Mouse (Mus musculus) liver, embryonic 16.5 days (tissue): ENCODE measurements at regions not wholly inside any gene's neighbourhood (a gene's known extent, or its start where the extent isn't known, plus 50 kb on each side); places are given as distances from the start of the nearest gene placed in this dataset.
A peak's percentile ranks its signal among the peaks of the same experiment; 100 is the strongest.
"Not testable (repeated sequence)": the region's sequence is repeated elsewhere in the genome, so short reads cannot be mapped to it uniquely, and the experiment has no call there.

Experiments
- ATAC-seq: fragments of 200-750 bp; cut with Nextera tagmentation; 2 replicates; pipeline ENCODE4 v1.8.0; 2017; ENCODE audit warnings: low read depth, mild to moderate bottlenecking, moderate number of reproducible peaks, moderate library complexity
- H3K27ac ChIP-seq: fragments of 300-500 bp; sonication (generic); 2 replicates; pipeline ENCODE4 v1.5.1; 2014; ENCODE audit warnings: mild to moderate bottlenecking, low read length
- H3K27me3 ChIP-seq: fragments of 300-500 bp; sonication (generic); 2 replicates; pipeline ENCODE4 v1.6.1; 2014; ENCODE audit warnings: low read depth, low read length, mixed read lengths; ENCODE audit not compliant: control insufficient read depth, insufficient read depth
- H3K36me3 ChIP-seq: fragments of 300-500 bp; sonication (generic); 2 replicates; pipeline ENCODE4 v1.6.1; 2014; ENCODE audit warnings: mild to moderate bottlenecking; ENCODE audit not compliant: control insufficient read depth, insufficient read depth
- H3K4me1 ChIP-seq: fragments of 300-500 bp; sonication (generic); 2 replicates; pipeline ENCODE4 v1.6.1; 2014; ENCODE audit warnings: low read depth, low read length, mixed read lengths; ENCODE audit not compliant: control insufficient read depth
- H3K4me2 ChIP-seq: fragments of 300-500 bp; sonication (generic); 2 replicates; pipeline ENCODE4 v1.6.1; 2014; ENCODE audit warnings: low read depth, low read length, mixed read lengths
- H3K4me3 ChIP-seq: fragments of 300-500 bp; sonication (generic); 2 replicates; pipeline ENCODE4 v1.5.1; 2014; ENCODE audit warnings: low read depth, mild to moderate bottlenecking, low read length
- H3K9ac ChIP-seq: fragments of 300-500 bp; sonication (generic); 2 replicates; pipeline ENCODE4 v1.6.1; 2014; ENCODE audit warnings: low read depth, low read length
- H3K9me3 ChIP-seq: fragments of 300-500 bp; sonication (generic); replicated peaks from 2 replicates; pipeline ENCODE4 v1.6.1; 2016; ENCODE audit warnings: low read length; ENCODE audit not compliant: control insufficient read depth
- WGBS: fragments of 180-500 bp; shearing (Covaris S2); extraction: QIAGEN DNeasy Blood & Tissue Kit; methylation state at CpG from one replicate; pipeline ENCODE4 v1.1.7; 2014; ENCODE audit not compliant: insufficient replicate concordance; 5-methylcytosine and 5-hydroxymethylcytosine counted together

- Histone ChIP-seq H3K27me3 (no peaks in the 10 kb centered on the region), H3K27ac (no peak overlapping the region), H3K4me3 (no peak overlapping the region), H3K36me3 (no peaks in the 10 kb centered on the region), H3K9ac (no peak overlapping the region), H3K4me1 (no peaks in the 10 kb centered on the region), H3K4me2 (no peak overlapping the region), H3K9me3 (no peaks in the 10 kb centered on the region)
- 75% methylated on average over 4 of the region's 4 CpGs for WGBS
- no peak for ATAC-seq
Observed at GRCm38 (mm10) chr13:89375526-89376474, 163.8 kb upstream of the Hapln1 start.

- Histone ChIP-seq H3K4me3 (no peak overlapping the region), H3K27me3 (no peaks in the 10 kb centered on the region), H3K36me3 (no peaks in the 10 kb centered on the region), H3K27ac (no peak overlapping the region), H3K9me3 (no peaks in the 10 kb centered on the region), H3K9ac (no peak overlapping the region), H3K4me1 (no peaks in the 10 kb centered on the region), H3K4me2 (no peak overlapping the region)
- no peak for ATAC-seq
- WGBS, result 64% methylated on average over 4 of the region's 4 CpGs
Observed at GRCm38 (mm10) chr13:89378365-89378764, 161.2 kb upstream of the Hapln1 start.

GRCm38 (mm10) chr13:89383619-89384190 lies 155.9 kb upstream of the Hapln1 start:
- H3K4me2 ChIP-seq, H3K27ac ChIP-seq, H3K9me3 ChIP-seq, H3K36me3 ChIP-seq, ATAC-seq, H3K9ac ChIP-seq, H3K27me3 ChIP-seq, H3K4me1 ChIP-seq, H3K4me3 ChIP-seq: not testable (repeated sequence)
- 78% methylated on average over 16 of the region's 16 CpGs for WGBS

GRCm38 (mm10) chr13:89384598-89385145 lies 154.9 kb upstream of the Hapln1 start:
- H3K36me3 ChIP-seq, result no peaks in the 10 kb centered on the region
- H3K27me3 ChIP-seq, result no peaks in the 10 kb centered on the region
- 77% methylated on average over 11 of the region's 11 CpGs for WGBS
- H3K4me3 ChIP-seq, result no peak overlapping the region
- no peak overlapping the region for H3K27ac ChIP-seq
- H3K9ac ChIP-seq, result no peak overlapping the region
- no peaks in the 10 kb centered on the region for H3K4me1 ChIP-seq
- no peaks in the 10 kb centered on the region for H3K9me3 ChIP-seq
- no peak overlapping the region for H3K4me2 ChIP-seq
- ATAC-seq, result peak; percentile 45; the same call in 1 of the 2 replicates

GRCm38 (mm10) chr13:89387416-89387815 lies 152.2 kb upstream of the Hapln1 start:
- no peak overlapping the region for H3K4me2 ChIP-seq
- no peak overlapping the region for H3K4me3 ChIP-seq
- no peaks in the 10 kb centered on the region for H3K9me3 ChIP-seq
- H3K27me3 ChIP-seq, result no peaks in the 10 kb centered on the region
- no peak overlapping the region for H3K9ac ChIP-seq
- no peaks in the 10 kb centered on the region for H3K36me3 ChIP-seq
- WGBS, result 77% methylated on average over 1 of the region's 1 CpGs
- ATAC-seq, result no peak
- H3K4me1 ChIP-seq, result no peaks in the 10 kb centered on the region
- no peak overlapping the region for H3K27ac ChIP-seq

GRCm38 (mm10) chr13:89389149-89389548 lies 150.4 kb upstream of the Hapln1 start:
- Histone ChIP-seq H3K36me3 (no peaks in the 10 kb centered on the region), H3K27ac (no peak overlapping the region), H3K4me3 (no peak overlapping the region), H3K9ac (no peak overlapping the region), H3K9me3 (no peaks in the 10 kb centered on the region), H3K27me3 (no peaks in the 10 kb centered on the region), H3K4me1 (no peaks in the 10 kb centered on the region), H3K4me2 (no peak overlapping the region)
- no peak for ATAC-seq
- WGBS, result 4% methylated on average over 1 of the region's 1 CpGs

GRCm38 (mm10) chr13:89394717-89395344 lies 144.8 kb upstream of the Hapln1 start:
- Histone ChIP-seq H3K27me3 (no peaks in the 10 kb centered on the region), H3K9me3 (no peaks in the 10 kb centered on the region), H3K4me2 (no peak overlapping the region), H3K27ac (no peak overlapping the region), H3K4me3 (no peak overlapping the region), H3K9ac (no peak overlapping the region), H3K4me1 (no peaks in the 10 kb centered on the region), H3K36me3 (no peaks in the 10 kb centered on the region)
- ATAC-seq, result no peak
- WGBS, result 51% methylated on average over 5 of the region's 5 CpGs

- H3K9ac ChIP-seq, result no peak overlapping the region
- no peak overlapping the region for H3K4me2 ChIP-seq
- no peak overlapping the region for H3K27ac ChIP-seq
- no peaks in the 10 kb centered on the region for H3K4me1 ChIP-seq
- no peak for ATAC-seq
- 39% methylated on average over 3 of the region's 3 CpGs for WGBS
- no peak overlapping the region for H3K4me3 ChIP-seq
- H3K36me3 ChIP-seq, result no peaks in the 10 kb centered on the region
- H3K9me3 ChIP-seq, result no peaks in the 10 kb centered on the region
- H3K27me3 ChIP-seq, result no peaks in the 10 kb centered on the region
Observed at GRCm38 (mm10) chr13:89395851-89396250, 143.7 kb upstream of the Hapln1 start.
